Mouse (Mus musculus): Measurements from ENCODE around the gene Mlst8.

Gene Mlst8

DNA sequence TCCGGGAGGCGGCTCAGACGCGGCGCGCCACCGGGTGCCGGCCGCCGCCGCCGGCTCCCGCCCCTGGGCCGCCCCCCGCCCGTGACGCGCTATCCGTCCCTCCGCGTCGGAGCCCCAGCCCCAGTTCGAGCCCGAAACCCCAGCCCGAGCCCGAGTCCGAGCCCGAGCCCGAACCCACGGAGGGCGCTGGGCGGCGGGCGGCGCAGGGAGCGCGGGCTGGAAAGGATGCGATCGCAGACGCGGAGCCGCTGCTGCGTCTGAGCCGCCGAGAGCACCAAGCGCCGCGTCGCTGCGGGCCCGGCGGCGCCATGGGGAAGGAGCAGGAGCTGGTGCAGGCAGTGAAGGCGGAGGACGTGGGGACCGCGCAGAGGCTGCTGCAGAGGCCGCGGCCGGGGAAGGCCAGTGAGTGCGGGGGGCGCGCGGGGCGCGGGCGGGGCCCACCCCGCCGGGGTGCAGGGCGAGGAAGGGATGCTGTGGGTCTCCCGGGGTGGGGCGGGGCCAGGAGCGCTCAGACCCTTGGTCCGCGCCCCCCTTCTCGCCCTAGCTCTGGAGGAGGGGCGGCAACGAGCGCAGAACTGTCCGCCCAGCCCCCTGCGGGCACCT is 9.9 kb upstream of the Mlst8 start:
- DNase-seq (ENCODE audit: low spot score), result no peak

DNA sequence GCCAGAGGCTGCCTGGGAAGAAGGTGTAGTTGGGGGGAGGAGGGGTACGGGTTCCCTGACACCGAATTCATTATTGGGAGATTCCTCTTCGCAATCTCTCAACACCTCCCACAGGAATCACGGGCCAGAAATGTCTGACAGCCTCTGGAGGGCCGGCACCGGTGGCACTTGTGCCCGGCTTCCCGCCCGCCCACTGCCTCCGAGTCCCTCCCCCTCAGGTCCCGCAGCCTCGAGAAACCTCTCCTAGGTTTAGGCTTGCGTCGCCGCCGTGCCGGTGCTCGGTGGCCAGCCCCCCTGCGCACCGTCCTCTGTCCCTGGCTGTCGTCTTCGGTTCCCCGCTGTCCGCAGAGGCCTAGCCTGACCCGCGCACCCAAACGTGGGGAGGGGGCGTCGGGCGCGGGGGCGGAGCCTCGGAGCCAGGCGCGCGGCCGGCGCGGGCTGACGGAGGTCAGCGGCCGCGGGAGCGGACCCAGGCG is 9.3 kb upstream of the Mlst8 start, which contains the start of gene Caskin1:
Gene Caskin1 (plus strand): TSS at position 416 of the 476 bp plus-strand sequence.
- DNase-seq (ENCODE audit: low spot score), result no peak

DNA sequence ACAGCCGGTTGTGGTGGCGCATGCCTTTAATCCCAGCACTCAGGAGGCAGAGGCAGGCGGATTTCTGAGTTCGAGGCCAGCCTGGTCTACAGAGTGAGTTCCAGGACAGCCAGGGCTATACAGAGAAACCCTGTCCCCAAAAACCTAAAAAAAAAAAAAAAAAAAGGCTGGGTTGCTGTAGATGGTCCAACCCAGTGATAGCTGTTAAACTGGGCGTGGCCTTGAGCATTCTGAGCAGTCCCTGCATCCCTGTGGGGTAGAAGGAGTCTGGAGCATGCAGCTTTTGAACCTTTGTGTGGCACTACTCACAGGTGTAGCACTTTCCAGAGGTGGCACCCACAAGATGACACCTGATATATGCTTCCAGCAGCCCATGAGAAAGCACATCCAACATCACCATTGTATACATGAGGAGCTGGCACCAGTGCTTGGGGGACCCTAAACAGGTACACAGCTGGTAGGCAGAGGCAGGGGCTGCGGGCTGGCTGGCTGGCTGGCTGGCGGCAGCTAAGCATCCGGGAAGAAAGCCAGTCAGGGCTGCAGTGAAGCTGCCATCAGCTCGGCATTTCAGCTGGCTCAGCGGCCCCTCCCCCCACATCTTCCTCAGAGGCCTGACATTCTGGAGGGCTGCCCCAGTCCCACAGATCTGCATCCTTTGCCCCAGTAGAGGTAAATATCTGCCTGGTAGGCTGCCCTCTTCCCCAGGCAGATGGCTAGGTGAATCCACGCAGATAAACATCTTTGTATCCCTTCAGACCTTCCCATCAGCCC is 6.4 kb upstream of the Mlst8 start:
- no peak for DNase-seq (ENCODE audit: low spot score)

DNA sequence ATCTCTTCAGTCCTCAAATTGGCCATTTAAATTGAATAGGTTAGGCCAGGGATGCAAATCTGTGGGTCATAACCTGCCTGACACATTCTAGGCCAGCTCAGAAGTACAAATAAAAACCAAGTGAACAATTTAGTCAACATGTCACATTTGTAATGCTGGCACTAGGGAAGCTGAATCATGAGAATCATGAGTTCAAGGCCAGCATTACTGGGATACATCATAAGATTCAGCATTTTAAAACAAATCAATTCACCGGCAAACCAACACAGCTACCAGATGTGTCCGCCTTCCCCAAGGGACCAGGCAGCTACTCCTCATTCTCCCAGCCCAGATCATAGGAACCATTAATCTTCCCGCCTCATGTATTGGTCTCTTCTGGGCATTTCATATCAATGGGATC is 4.6 kb upstream of the Mlst8 start:
- no peak for DNase-seq (ENCODE audit: low spot score)

DNA sequence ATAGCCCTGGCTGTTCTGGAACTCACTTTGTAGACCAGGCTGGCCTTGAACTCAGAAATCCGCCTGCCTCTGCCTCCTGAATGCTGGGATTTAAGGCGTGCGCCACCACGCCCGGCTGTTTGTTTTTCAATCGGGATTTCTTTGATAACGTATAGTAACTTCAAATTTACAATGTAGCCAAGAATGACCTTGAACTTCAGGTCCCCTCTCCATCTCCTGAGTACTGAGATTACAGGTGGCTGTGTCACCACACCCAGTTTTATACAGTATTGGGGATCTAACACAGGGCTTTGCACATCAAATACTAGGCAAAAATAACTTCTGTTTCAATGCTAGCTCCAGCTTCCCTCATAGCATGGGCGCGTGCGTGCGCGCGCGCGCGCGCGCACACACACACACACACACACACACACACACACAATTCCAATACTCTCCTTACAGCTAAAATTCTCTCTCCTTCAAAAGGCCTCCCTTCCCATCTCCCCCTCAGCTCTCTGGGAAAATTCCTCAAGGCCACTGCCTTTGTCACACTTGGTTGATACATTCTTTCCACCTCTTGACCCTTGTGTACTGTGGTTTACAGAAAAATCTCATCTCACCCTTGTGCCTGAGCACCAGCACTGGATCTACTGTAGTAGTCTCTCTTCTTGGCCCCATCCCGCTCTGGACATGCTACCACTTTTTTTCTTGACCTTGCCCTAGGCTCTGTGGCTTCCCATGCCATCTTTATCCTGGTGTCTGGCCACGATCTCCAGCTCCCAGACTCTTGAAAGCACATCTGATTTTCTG is 2.3 kb upstream of the Mlst8 start:
- no peak for DNase-seq (ENCODE audit: low spot score)

DNA sequence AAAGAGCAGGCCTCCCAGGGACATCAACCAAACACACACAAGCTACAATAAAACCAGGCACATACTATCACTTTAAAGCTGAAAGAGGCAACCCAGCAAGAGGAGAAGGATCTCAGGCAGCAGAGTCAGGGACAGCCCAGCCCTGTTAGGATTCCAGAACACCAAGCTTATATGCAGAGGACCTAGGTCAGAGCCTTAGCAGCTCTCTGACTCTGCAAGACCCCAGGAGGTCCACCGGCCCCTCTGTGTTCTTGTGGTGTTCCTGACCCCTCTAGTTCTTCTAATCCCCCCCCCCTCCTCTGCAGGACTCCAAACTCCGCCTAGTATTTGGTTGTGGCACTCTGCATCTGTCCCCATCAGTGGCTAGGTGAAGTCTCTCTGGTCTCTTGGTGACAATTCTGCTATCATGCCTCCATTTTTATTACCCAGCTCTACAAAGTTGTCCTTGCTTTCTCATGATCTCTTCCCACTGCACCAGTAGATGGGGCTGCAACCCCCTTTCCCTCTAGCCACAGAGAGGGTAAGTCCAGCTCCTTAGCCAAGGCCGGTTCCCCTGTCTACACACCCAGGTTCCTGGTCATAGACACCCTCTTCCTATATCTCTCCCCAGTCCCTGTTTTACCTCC is 1.4 kb upstream of the Mlst8 start:
- no peak for DNase-seq (ENCODE audit: low spot score)

DNA sequence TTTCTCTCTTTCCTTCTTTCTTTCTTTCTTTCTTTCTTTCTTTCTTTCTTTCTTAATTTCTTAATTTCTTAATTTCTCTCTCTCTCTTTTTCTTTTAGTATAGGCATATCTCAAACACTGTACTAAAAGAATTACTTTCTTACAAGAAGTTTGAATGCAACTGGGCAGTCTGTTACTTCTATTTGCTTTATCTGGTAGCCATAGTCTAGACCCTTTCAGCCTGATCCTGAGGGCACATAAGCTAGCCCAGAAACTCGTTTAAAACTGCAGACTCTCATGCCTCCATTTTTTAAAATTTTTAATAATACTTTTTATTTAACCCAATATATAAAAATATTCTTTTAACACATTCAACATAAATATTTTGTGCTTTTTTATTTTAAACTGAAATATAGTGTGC is 553 bp upstream of the Mlst8 start:
- DNase-seq (ENCODE audit: low spot score), result no peak

DNA sequence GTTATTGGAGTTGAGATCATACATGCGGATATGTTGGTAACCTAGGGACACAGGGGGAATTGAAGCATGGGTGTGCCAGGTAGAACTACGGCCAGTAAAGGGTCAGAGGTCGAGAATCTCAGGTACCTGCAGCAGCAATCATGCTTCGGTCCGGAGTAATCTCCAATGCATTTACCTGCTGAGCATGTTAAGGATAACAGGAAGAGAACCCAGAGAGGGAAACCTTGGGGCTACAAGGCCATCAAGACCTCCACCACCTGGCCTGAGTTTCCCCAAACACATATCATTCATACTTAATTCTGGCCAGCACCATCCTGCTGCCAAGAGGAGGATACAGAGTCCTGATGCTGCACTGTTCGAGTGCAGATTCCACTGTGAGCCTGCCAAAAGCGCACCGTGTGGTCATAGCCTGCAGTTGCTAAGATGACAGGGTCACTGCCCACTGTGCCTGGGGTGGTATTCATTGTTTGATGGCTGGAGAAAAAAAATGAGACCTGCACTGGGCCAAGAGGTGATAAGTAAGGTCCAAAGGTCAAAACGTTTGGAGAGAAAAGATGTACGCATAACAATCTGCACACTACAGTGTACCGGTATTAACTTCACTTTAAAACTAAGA is 785 bp downstream of the Mlst8 start:
- DNase-seq (ENCODE audit: low spot score), result no peak

DNA sequence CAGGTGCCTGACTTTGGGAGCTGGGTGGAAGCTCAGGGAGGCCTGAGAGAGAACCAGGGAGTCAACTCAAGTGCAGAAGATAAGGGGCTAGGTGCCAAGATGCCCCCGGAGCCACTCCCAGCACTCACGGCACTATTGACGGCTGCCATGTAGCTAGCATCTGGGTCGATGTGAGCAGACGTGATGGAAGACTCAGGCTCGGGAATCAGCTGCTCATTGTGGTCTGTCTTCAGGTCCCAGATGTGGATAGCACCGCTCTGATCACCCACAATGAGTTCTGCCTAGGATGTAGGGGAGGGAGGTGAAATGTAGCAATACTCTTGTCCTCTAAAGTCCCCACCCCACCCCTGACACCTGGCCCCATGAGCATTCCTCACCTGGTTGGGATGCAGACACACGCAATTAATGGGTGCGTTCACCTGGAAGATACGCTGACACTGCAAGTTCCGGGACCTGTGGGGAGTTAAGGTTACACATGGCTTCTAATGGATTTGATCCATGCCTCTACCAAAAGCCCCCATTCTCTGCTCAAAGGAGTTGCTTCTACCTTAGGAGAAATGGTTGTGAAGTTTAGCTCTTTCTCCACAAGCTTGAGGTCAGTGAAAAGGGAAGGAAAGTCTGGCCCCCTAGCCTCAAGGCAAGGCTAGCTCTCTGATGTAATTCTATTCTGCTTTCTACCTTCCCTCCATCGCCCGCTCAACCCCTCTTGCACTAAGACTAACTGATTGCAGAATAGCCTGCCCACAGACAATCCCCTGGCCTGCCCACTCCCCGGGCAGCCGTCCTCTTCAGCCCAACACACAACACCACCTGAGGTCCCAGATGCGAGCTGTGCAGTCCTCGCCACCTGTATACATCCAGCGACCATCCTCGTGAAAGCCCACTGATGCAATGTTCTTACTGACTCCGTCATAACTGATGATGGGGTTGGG is 1.6 kb downstream of the Mlst8 start:
- no peak for DNase-seq (ENCODE audit: low spot score)

DNA sequence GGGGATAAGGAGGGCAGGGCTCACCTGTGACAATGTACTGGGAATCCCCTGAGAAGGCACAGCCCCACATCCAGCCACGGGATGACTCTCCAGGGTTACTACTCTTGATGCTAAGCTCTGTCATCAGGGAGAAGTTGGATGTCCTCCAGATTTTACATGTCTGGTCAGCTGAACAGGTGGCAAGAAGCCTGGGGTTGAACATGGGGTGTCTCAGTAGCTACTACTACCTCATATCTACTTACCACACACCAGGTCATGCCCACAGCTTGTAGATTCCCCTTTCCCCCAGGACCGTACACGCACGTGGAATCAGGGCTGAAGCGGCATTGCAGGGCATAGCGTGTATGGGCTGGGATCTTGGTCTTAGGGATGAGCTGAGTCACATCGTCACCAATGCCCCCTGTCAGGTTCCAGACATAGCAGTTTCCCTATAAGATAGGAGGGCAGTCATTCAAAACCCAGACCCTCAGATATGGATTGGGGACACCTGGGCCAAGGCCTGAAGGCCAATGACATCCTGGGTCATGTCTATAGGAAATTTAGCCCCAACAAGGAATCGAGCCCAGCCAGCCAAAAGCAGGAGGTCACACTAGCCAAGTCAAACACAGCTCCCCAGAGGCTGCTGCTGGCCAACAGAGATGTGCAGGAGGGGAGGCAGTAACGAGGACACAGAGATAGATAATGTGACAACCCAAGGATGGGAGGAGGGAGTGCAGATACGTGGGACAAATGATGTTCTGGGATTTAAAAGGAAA is 2.7 kb downstream of the Mlst8 start:
- DNase-seq (ENCODE audit: low spot score), result no peak

DNA sequence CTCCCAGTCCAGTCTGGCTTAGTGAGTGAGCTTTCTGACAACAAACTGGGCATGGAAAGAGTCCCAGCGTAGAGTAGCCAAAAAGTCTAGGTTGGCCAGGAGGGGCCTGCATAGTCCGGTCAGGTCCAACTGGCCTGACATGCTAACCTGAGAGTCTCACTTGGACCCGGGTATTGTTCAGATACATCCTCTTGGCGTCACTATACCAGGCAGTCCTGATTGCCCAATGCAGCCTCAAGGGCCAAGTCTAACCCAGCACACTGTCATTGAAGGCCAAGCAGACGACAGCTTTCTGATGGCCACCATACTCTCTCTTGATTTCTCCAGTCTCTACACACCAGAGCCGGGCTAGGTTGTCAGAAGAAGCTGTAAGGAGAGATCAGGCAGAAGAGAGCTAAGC is 3.3 kb downstream of the Mlst8 start:
- no peak for DNase-seq (ENCODE audit: low spot score)

DNA sequence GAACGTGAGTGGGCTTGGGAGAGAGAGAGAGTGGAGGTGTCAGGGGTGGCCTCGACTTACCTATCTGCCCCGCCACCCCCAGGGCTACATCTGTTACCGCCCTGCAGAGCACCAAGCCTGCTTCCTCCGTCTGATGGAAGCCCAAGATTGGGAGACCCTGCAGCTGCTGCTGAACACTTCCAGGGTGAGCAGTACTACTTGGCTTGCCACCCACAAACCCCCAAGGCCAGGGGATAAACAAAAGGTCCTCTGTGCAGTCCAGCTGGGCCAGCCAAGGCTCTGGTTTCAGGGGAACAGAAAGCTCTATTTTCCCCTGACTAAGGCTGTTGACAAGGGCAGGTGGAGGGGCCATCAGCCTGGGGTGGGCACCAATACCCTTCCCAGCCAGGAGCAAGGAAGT is 4.3 kb downstream of the Mlst8 start:
- DNase-seq (ENCODE audit: low spot score), result peak; percentile 72

DNA sequence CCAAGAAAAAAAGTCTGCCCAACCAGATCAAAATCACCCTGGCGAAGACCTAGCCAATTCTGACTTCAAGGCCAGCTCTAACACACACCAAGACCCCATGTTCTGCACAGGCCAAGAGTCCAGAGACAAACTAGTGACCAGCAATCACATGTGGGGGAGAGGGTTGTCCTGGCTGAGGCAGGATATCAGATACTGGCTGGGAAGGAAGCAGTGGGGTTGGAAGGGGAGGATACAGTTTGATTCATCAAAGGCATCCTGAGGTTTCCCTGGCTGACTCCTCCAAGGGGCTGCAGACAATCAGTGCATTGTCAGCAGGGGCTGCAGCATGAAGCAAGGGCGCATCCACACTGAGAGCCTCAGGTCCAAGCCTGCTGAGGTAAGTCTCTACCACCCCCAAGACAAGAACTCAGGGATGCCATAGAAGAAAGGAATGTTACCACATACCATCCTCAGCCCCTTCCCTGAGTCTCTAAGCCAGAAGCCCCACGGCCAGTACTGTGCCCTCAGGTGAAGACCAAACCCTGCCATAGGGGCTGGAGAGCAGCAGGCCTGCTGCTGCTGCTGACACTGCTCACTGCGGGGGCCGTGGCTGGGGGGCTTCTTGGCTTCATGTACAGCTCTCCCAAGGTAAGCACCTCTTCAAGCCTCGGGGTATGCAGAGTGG is 5.1 kb downstream of the Mlst8 start, which contains the start of gene Bricd5:
Gene Bricd5 (plus strand): TSS at position 273 of the 664 bp plus-strand sequence.
- no peak for DNase-seq (ENCODE audit: low spot score)

DNA sequence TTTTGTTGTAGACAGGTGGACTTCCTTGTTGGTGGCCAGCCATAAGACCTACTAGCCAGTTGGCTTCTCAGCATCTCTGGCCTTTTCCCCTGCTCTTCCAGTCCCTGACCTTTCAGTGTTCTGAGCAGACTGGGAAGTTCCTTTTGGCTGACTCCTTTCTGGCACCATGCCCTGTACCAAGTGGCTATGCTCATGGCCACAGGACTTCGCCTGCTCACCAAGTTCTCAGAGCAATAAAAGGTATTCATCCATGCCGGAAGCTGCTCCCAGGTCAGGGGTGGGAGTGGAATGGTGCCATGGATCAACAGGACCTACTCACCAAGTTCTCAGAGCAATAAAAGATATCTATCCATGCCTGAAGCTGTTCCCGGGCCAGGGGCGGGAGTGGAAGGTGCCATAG is 6.4 kb downstream of the Mlst8 start:
- no peak for DNase-seq (ENCODE audit: low spot score)

DNA sequence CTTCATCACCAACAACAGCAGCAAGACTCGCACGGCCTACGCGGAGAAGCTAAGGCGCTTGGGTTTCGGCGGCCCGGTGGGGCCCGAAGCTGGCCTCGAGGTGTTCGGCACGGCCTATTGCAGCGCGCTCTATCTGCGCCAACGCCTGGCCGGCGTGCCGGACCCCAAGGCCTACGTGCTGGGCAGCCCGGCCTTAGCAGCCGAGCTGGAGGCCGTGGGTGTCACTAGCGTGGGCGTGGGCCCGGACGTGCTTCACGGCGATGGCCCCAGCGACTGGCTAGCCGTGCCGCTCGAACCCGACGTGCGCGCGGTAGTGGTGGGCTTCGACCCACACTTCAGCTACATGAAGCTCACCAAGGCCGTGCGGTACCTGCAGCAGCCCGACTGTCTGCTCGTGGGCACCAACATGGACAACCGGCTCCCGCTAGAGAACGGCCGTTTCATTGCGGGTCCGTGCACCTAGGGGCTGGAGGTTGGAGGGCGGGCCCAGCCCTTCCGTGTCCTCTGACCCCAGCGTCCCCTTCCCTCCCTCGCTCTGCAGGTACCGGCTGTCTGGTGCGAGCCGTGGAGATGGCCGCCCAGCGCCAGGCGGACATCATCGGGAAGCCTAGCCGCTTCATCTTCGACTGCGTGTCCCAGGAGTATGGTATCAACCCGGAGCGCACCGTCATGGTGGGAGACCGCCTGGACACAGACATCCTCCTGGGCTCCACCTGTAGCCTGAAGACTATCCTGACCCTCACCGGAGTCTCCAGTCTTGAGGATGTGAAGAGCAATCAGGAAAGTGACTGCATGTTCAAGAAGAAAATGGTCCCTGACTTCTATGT is 8.0 kb downstream of the Mlst8 start:
- DNase-seq (ENCODE audit: low spot score), result peak; percentile 24

DNA sequence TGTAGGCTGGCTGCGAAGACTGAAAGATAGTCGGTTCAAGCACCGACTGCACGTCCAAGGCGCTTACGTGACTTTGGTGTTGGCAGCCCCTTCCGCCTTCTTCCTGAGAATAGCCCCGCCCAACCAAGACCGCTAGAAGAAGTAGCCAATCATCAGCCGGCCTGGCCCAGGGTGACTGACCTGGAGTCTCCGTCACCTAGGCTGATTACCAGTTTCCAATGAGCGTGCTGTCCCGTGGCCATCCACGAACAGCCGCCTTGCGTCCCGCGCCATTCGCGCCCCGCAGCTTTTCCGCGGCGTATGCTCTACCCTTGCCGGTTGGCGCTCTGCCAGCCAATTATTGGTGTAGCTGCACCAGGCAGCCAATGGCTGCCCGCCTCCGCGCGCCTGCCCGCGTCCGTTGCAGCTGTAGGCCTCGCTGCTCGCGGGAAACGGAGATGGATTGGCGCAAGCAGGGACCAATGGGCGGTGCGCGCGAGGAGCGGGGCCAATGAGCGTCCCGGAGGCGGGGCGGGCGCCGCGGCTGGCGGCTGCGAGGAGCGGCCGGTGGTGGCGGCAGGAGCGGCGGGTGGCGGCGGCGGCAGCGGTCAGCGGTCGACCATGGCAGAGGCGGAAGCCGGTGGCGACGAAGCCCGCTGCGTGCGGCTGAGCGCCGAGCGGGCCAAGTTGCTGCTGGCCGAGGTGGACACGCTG is 8.8 kb downstream of the Mlst8 start, which contains the start of the genes E4f1 and Pgp:
Gene E4f1 (minus strand): TSS at position 404 of the 693 bp plus-strand sequence.
Gene Pgp (plus strand): TSS at position 483 of the 693 bp plus-strand sequence.
- DNase-seq (ENCODE audit: low spot score), result peak; percentile 99

DNA sequence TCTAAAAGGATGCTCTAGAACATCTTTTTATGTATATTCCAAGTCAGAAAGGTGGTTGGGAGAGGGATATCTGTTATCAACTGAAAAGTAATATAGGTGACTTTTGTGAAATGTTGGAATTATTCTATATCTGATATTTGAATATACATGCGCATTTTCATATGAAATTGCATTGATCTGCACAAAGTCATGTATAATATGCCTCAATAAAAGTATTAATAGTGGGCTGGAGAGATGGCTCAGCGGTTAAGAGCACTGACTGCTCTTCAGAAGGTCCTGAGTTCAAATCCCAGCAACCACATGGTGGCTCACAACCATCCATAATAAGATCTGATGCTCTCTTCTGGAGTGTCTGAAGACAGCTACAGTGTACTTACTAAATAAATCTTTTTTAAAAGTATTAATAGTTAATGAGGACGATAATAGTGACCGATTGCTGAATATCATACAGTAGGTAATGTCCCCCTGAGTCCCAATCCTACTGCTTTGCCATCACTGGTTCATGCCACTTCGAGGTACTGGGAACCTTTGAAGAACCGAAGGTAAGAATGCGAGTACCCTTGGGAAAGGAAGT is 9.5 kb downstream of the Mlst8 start:
- no peak for DNase-seq (ENCODE audit: low spot score)

Data from layer of hippocampus, adult 11-12 months (tissue).